ENCODE assay signal across 8 mouse cellular contexts in the genomic region with DNA sequence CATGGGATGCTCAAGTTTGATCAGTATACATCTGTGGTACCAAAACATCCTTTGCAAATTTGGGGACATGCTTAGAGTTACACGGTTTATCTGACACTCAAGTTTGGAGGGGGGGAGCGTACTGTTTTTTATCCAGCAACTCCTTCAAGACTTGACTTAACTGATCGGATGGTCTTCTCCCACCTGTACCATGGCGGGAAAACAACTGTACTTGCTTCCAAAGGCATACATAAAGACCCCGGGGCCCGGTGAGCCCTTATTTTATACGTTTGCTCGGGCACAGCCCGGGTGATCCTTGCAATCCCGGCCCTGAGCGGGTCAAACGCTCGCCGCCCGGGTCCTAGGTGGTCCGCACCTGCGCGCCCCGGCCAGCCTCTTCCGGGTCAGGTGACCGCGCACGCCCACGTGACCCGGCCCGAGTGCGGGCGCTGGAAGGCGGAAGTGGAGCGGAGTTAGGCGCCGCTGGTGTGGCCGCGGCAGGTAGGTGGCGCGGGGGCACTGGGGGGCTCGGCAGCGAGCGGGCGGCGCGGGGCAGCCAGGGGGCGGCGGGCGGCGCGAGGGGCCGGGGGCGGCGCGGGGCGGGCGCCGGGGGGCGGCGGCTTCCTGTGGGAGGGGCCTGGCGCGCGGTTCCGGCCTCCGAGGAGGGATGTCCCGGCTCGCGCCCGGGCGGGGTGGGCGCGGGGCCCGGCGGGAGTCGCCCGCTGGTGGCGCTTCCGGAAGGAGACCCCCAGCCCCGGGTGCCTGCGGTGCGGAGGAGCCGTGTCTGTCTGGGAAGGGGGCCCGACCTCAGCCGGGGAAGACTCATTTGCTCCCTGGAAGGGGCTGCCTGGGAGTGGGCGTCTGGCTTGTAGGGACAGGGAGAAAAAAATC. TPM values are rescaled to one million over a fixed set of nuclear protein-coding genes. Genes with fewer than 3 reads are reported as not detected.
DNase-seq lines count a peak whose midpoint lies in the region; ATAC-seq and TF ChIP-seq lines count a peak whose summit lies in the region.

A gene (plus strand): TSS at position 404 of the 870 bp plus-strand sequence.

- H3K4me2 ChIP-seq in forebrain, embryonic 13.5 days, result peak within 1 kb of the TSS; percentile 73
- H3K4me2 ChIP-seq in heart, postnatal 0 days (ENCODE audit: low read depth, low read length), result peak within 1 kb of the TSS; percentile 80
- peak within 1 kb of the TSS; percentile 79 for H3K4me2 ChIP-seq in liver, embryonic 14.5 days (ENCODE audit: low read depth)
- H3K4me2 ChIP-seq in stomach, embryonic 16.5 days (ENCODE audit: low read depth, low read length), result peak within 1 kb of the TSS; percentile 83

- H3K27ac ChIP-seq in forebrain, embryonic 13.5 days, result peak within 1 kb of the TSS; percentile 80
- H3K27ac ChIP-seq in heart, postnatal 0 days (ENCODE audit: low read depth), result peak within 1 kb of the TSS; percentile 93
- peak within 1 kb of the TSS; percentile 94 for H3K27ac ChIP-seq in liver, embryonic 14.5 days
- H3K27ac ChIP-seq in stomach, embryonic 16.5 days (ENCODE audit: low read length), result peak within 1 kb of the TSS; percentile 88

- no peak for TF ChIP-seq CTCF in heart, postnatal 0 days (IDR thresholded peaks at IDR 0.05; ENCODE audit: low read depth)
- peak; percentile 24; the same call in 1 of the 2 replicates for TF ChIP-seq CTCF in liver, embryonic 14.5 days (IDR thresholded peaks at IDR 0.05; ENCODE audit: low read depth)

- no peaks in the 10 kb centered on the region for H3K9me3 ChIP-seq in forebrain, embryonic 13.5 days (replicated peaks)
- no peaks in the 10 kb centered on the region for H3K9me3 ChIP-seq in heart, postnatal 0 days (replicated peaks; ENCODE audit: control insufficient read depth, low read length)
- H3K9me3 ChIP-seq in liver, embryonic 14.5 days (ENCODE audit: control insufficient read depth, low read length), result no peaks in the 10 kb centered on the region
- H3K9me3 ChIP-seq in stomach, embryonic 16.5 days (replicated peaks; ENCODE audit: control insufficient read depth, low read length), result no peaks in the 10 kb centered on the region

- ATAC-seq in forebrain, embryonic 13.5 days, result peak; percentile 91
- peak; percentile 91 for ATAC-seq in heart, postnatal 0 days (ENCODE audit: insufficient read depth, low read depth)
- peak; percentile 74 for ATAC-seq in liver, embryonic 14.5 days (ENCODE audit: insufficient read depth)
- ATAC-seq in stomach, embryonic 16.5 days (ENCODE audit: insufficient read depth, low FRiP score), result peak; percentile 90

- H3K36me3 ChIP-seq in forebrain, embryonic 13.5 days (ENCODE audit: poor library complexity, severe bottlenecking), result no peaks in the 10 kb centered on the region
- H3K36me3 ChIP-seq in heart, postnatal 0 days (replicated peaks; ENCODE audit: control insufficient read depth, insufficient read depth, low read length), result no peaks in the 10 kb centered on the region
- H3K36me3 ChIP-seq in liver, embryonic 14.5 days (replicated peaks; ENCODE audit: control insufficient read depth, insufficient read depth, low read depth), result no peaks in the 10 kb centered on the region; the same call in 1 of the 2 replicates
- H3K36me3 ChIP-seq in stomach, embryonic 16.5 days (ENCODE audit: control insufficient read depth, insufficient read depth, low read length), result no peaks in the 10 kb centered on the region

- H3K27me3 ChIP-seq in forebrain, embryonic 13.5 days, result no peaks in the 10 kb centered on the region
- no peaks in the 10 kb centered on the region for H3K27me3 ChIP-seq in heart, postnatal 0 days (ENCODE audit: control insufficient read depth, insufficient read depth, low read length)
- H3K27me3 ChIP-seq in liver, embryonic 14.5 days (ENCODE audit: control insufficient read depth, insufficient read depth, low read length), result no peaks in the 10 kb centered on the region
- no peaks in the 10 kb centered on the region for H3K27me3 ChIP-seq in stomach, embryonic 16.5 days (ENCODE audit: control insufficient read depth, insufficient read depth, low read length)

- peak within 1 kb of the TSS; percentile 90 for H3K9ac ChIP-seq in forebrain, embryonic 13.5 days
- peak within 1 kb of the TSS; percentile 90 for H3K9ac ChIP-seq in heart, postnatal 0 days (replicated peaks; ENCODE audit: low read depth, low read length)
- peak within 1 kb of the TSS; percentile 95 for H3K9ac ChIP-seq in liver, embryonic 14.5 days (replicated peaks)
- H3K9ac ChIP-seq in stomach, embryonic 16.5 days (ENCODE audit: low read length), result peak within 1 kb of the TSS; percentile 91

- no peak for TF ChIP-seq EP300 in heart, postnatal 0 days (IDR thresholded peaks at IDR 0.05; ENCODE audit: low read depth)
- no peak for TF ChIP-seq EP300 in liver, embryonic 14.5 days (IDR thresholded peaks at IDR 0.05; ENCODE audit: low read depth)

- WGBS in forebrain, embryonic 13.5 days, result 2% methylated on average over 66 of the region's 81 CpGs
- WGBS in heart, postnatal 0 days, result under 1% methylated on average over 63 of the region's 81 CpGs
- WGBS in liver, embryonic 14.5 days (ENCODE audit: insufficient replicate concordance), result under 1% methylated on average over 63 of the region's 81 CpGs
- under 1% methylated on average over 58 of the region's 81 CpGs for WGBS in stomach, embryonic 16.5 days

- peak; percentile 73 to 82 for DNase-seq in CD8-positive naive resting alpha-beta T cell, adult 2 months (ENCODE audit: low read depth in 2 of 2, low spot score in 2 of 2)
- peak; percentile 68 for DNase-seq in c-Kit-positive CD71-positive TER-119-positive erythroid progenitor cells, embryonic 14.5 days (ENCODE audit: low spot score)
- DNase-seq in heart, postnatal 0 days (ENCODE audit: low spot score), result peak; percentile 53
- peak; percentile 77 to 91 for DNase-seq in kidney, postnatal 36 days
- peak in 2 of 3 experiments; percentile 62 to 64 for DNase-seq in liver, embryonic 14.5 days (ENCODE audit: low read depth in 3 of 3, low spot score in 3 of 3)
- peak; percentile 89 for DNase-seq in neural tube, embryonic 10.5 days (ENCODE audit: extremely low spot score, low spot score)

- peak within 1 kb of the TSS; percentile 80 for H3K4me3 ChIP-seq in forebrain, embryonic 13.5 days
- H3K4me3 ChIP-seq in heart, postnatal 0 days (ENCODE audit: low read depth, low read length), result peak within 1 kb of the TSS; percentile 97
- peak within 1 kb of the TSS; percentile 93 to 96 for H3K4me3 ChIP-seq in liver, embryonic 14.5 days (ENCODE audit: insufficient read depth in 1 of 2, low read depth in 2 of 2, low read length in 2 of 2)
- peak within 1 kb of the TSS; percentile 82 for H3K4me3 ChIP-seq in stomach, embryonic 16.5 days (replicated peaks; ENCODE audit: low read length)

- H3K4me1 ChIP-seq in forebrain, embryonic 13.5 days, result peaks cover 16% of the 10 kb centered on the region
- H3K4me1 ChIP-seq in heart, postnatal 0 days (ENCODE audit: control insufficient read depth, insufficient read depth), result peaks cover 6% of the 10 kb centered on the region; the same call in 1 of the 2 replicates
- H3K4me1 ChIP-seq in liver, embryonic 14.5 days (replicated peaks; ENCODE audit: control insufficient read depth in 2 of 2, insufficient read depth in 2 of 2, low read length in 1 of 2), result peaks cover 27 to 35% of the 10 kb centered on the region in 2 experiments
- H3K4me1 ChIP-seq in stomach, embryonic 16.5 days (ENCODE audit: control insufficient read depth, insufficient read depth, low read length), result peaks cover 8% of the 10 kb centered on the region; the same call in 1 of the 2 replicates

RNA-seq across cellular contexts. Expression of the gene that starts here (rescaled TPM):
- 40.8 and 46.5 TPM in 2 replicates for polyA plus RNA-seq in forebrain, embryonic 13.5 days (2015; fragmentation: Nextera tagmentation; extraction: Ambion mirVana)
- total RNA-seq in heart, postnatal 0 days (2014; rRNA removed; ENCODE audit: low replicate concordance), result 37.5 and 40.5 TPM in 2 replicates
- polyA plus RNA-seq in heart, postnatal 0 days (2015; fragmentation: Nextera tagmentation; extraction: Ambion mirVana), result 18.4 and 20.4 TPM in 2 replicates
- 12.1 and 14.7 TPM in 2 replicates for polyA plus RNA-seq in liver, embryonic 14.5 days (2012; rRNA removed)
- polyA plus RNA-seq in liver, embryonic 14.5 days (2014; fragmentation: Nextera tagmentation; extraction: Ambion mirVana), result 28.0 and 33.7 TPM in 2 replicates
- 36.2 and 36.5 TPM in 2 replicates for polyA plus RNA-seq in stomach, embryonic 16.5 days (2015; fragmentation: Nextera tagmentation; extraction: Ambion mirVana)

Comparison
In these comparisons a context has a peak if more than half of its experiments do, and no peak if none do; other contexts are left out.
1. Peak in every context shown above with its lines: DNase-seq, ATAC-seq, H3K4me3 ChIP-seq and H3K27ac ChIP-seq.